Mouse (Mus musculus) spleen, adult 2 months (tissue): ENCODE results near the gene Fzd4. TPM values are rescaled to one million over a fixed set of nuclear protein-coding genes. Genes with fewer than 3 reads are reported as not detected.

Experiments used
- DNase-seq, 2 experiments: peaks; one replicate each; pipeline versions ENCODE4 v3.0.0 to v3.0.0-alpha.2; 2012 to 2021; ENCODE audit warnings: low spot score in 2 of 2, low read depth in 1 of 2
- H3K27ac ChIP-seq: fragments of 200-500 bp; 2 replicates; pipeline ENCODE4 v1.5.1; 2012; ENCODE audit warnings: low read length, inconsistent platforms; ENCODE audit not compliant: insufficient read depth
- H3K27me3 ChIP-seq: fragments of 200-500 bp; 2 replicates; pipeline ENCODE4 v1.6.1; 2012; ENCODE audit warnings: mild to moderate bottlenecking, moderate library complexity, low read length, inconsistent platforms; ENCODE audit not compliant: control insufficient read depth, insufficient read depth
- H3K36me3 ChIP-seq: fragments of 200-500 bp; 2 replicates; pipeline ENCODE4 v1.6.1; 2012; ENCODE audit warnings: mild to moderate bottlenecking, low read length, inconsistent platforms; ENCODE audit not compliant: control insufficient read depth, insufficient read depth
- H3K4me1 ChIP-seq: fragments of 200-500 bp; 2 replicates; pipeline ENCODE4 v1.6.1; 2011; ENCODE audit warnings: inconsistent platforms; ENCODE audit not compliant: control insufficient read depth, insufficient read depth, insufficient read length
- H3K4me3 ChIP-seq: fragments of 200-500 bp; 2 replicates; pipeline ENCODE4 v1.5.1; 2011; ENCODE audit warnings: mild to moderate bottlenecking, inconsistent platforms; ENCODE audit not compliant: insufficient read depth, insufficient read length; ENCODE audit errors: extremely low read depth
- CTCF ChIP-seq: fragments of 200-500 bp; IDR thresholded peaks from 2 replicates; pipeline ENCODE4 v1.5.1; 2011; ENCODE audit warnings: mild to moderate bottlenecking, inconsistent platforms; ENCODE audit not compliant: insufficient read depth, insufficient read length, insufficient replicate concordance; ENCODE audit errors: extremely low read depth
- POLR2A ChIP-seq: fragments of 200-500 bp; IDR thresholded peaks from 2 replicates; pipeline ENCODE4 v1.6.1; 2011; ENCODE audit warnings: low read depth, low read length, inconsistent platforms
- WGBS: fragments of 180-500 bp; shearing (Covaris S2); methylation state at CpG from one replicate; pipeline ENCODE4 v1.1.7; 2018; 5-methylcytosine and 5-hydroxymethylcytosine counted together
- polyA plus RNA-seq: library from polyadenylated mRNA; depleted of rRNA; stranded (reverse); fragments of >200 nt; gene quantifications from 2 replicates; pipeline ENCODE4 v1.2.3, GENCODE M21; 2012

Fzd4 gene
- polyA plus RNA-seq, 1 experiment = 1.9 TPM

GRCm38 (mm10) chr7:89427101-89427500 is 22.9 kb downstream of the Fzd4 start:
- H3K4me3 ChIP-seq = no peak overlapping the region
- TF ChIP-seq CTCF (no peak), POLR2A (no peak)
- no peak for DNase-seq
- H3K36me3 ChIP-seq = no peaks in the 10 kb centered on the region
- no peak overlapping the region for H3K27ac ChIP-seq
- H3K27me3 ChIP-seq = no peaks in the 10 kb centered on the region
- WGBS = 17% methylated on average over 5 of the region's 5 CpGs
- H3K4me1 ChIP-seq = no peaks in the 10 kb centered on the region

GRCm38 (mm10) chr7:89428804-89429203 is 24.6 kb downstream of the Fzd4 start:
- no peak for DNase-seq
- Histone ChIP-seq H3K4me3 (no peak overlapping the region), H3K27ac (no peak overlapping the region), H3K27me3 (no peaks in the 10 kb centered on the region), H3K36me3 (no peaks in the 10 kb centered on the region), H3K4me1 (no peaks in the 10 kb centered on the region)
- TF ChIP-seq CTCF (no peak), POLR2A (no peak)
- 87% methylated on average over 5 of the region's 5 CpGs for WGBS

- H3K36me3 ChIP-seq = no peaks in the 10 kb centered on the region
- H3K4me1 ChIP-seq = no peaks in the 10 kb centered on the region
- no peak overlapping the region for H3K4me3 ChIP-seq
- no peak for DNase-seq
- H3K27ac ChIP-seq = no peak overlapping the region
- H3K27me3 ChIP-seq = no peaks in the 10 kb centered on the region
- TF ChIP-seq POLR2A (no peak), CTCF (no peak)
- 84% methylated on average over 1 of the region's 1 CpGs for WGBS
Measured at GRCm38 (mm10) chr7:89429326-89429725, 25.2 kb downstream of the Fzd4 start.

DNA sequence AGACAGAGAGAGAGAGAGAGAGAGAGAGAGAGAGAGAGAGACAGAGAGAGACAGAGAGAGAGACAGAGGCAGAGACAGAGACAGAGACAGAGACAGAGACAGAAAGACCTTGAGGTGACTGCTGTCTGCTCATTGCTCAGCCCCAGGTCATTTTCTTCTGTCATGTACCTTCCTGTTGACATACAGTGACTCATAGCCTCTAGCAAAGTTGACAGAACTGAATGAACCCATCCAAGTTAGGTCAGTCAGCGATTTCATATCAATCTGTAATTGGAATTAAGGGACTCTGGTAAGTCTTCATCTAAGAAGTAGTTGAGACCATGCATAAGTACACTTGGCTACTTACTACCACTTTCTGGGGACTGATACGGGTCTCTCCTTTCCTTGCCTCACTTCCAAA is 27.0 kb downstream of the Fzd4 start:
- no peak overlapping the region for H3K4me3 ChIP-seq
- TF ChIP-seq POLR2A (no peak), CTCF (no peak)
- H3K27me3 ChIP-seq = no peaks in the 10 kb centered on the region
- 84% methylated on average over 2 of the region's 2 CpGs for WGBS
- H3K36me3 ChIP-seq = no peaks in the 10 kb centered on the region
- DNase-seq = no peak
- H3K4me1 ChIP-seq = no peaks in the 10 kb centered on the region
- H3K27ac ChIP-seq = no peak overlapping the region

DNA sequence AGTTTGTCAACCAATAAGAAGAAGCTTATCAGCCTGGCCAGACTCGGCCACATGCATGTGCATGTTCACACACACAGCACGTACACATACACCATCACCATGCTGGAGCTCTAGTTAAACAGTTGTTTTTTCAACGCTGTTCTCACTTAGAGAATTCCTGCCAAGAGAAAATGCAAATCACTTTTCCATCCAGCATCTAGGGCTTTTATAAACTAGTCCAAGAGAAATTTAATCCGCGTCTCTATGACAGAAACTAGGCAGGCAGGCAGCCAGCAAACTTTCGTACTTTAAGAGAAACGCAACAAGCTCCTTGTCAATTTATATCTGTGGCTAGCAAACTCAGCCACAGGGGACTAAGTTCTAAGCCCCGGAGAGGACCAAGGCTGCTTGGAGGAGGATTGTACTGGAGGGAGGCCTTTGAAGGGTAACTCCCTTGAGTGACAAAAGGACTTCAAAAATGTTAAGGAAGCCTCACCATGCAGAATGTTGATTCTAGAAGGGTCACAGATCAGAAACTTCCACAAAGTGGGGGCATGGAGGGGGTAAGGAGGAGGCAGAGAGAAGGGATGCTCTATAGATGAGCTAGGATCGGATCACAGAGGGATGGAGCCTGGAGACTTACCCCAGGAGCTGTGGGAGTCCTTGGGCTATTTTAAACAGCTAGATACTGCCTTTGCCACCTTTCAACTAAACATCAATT is 29.2 kb downstream of the Fzd4 start:
- no peak overlapping the region for H3K27ac ChIP-seq

GRCm38 (mm10) chr7:89433893-89434616 is 29.9 kb downstream of the Fzd4 start:
- Histone ChIP-seq H3K4me1 (no peaks in the 10 kb centered on the region), H3K27ac (no peak overlapping the region), H3K4me3 (no peak overlapping the region), H3K36me3 (no peaks in the 10 kb centered on the region), H3K27me3 (no peaks in the 10 kb centered on the region)
- 73% methylated on average over 8 of the region's 8 CpGs for WGBS
- no peak for DNase-seq
- TF ChIP-seq POLR2A (no peak), CTCF (no peak)

More for the DNA sequence above, 29.2 kb downstream of the Fzd4 start:
- Histone ChIP-seq H3K27me3 (no peaks in the 10 kb centered on the region), H3K4me1 (no peaks in the 10 kb centered on the region), H3K36me3 (no peaks in the 10 kb centered on the region), H3K4me3 (no peak overlapping the region)
- TF ChIP-seq CTCF (no peak), POLR2A (no peak)
- 83% methylated on average over 9 of the region's 9 CpGs for WGBS
- DNase-seq = no peak

DNA sequence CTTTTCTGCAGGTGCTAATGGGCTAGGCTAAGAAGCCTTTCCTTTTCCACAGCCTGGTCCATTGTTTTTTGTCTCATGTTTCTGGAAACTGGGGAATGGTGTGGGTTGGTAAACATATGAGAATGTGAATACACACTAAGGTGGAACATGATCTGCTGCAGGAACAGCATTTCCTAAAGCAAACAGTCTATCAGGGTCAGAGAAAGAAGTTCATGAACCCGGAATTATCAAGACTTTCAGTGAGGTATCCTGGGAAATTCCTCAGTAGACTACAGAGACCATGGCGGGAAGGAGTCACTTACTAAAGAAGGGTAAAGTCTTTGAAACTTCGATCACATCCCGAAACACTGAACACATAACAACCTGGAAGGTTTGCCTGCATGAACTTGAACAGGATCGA is 32.2 kb downstream of the Fzd4 start:
- H3K4me3 ChIP-seq = no peak overlapping the region
- TF ChIP-seq POLR2A (no peak), CTCF (no peak)
- H3K4me1 ChIP-seq = no peaks in the 10 kb centered on the region
- DNase-seq = no peak
- H3K27me3 ChIP-seq = no peaks in the 10 kb centered on the region
- WGBS = 81% methylated on average over 5 of the region's 5 CpGs
- no peaks in the 10 kb centered on the region for H3K36me3 ChIP-seq
- no peak overlapping the region for H3K27ac ChIP-seq
